Mouse (Mus musculus) forebrain, embryonic 11.5 days (tissue): ENCODE data around the gene Dync2li1. TPM values are rescaled to one million over a fixed set of nuclear protein-coding genes. Genes with fewer than 3 reads are reported as not detected.

Experiments used
- ATAC-seq: fragments of 200-750 bp; cut with Nextera tagmentation; replicated peaks from 2 replicates; pipeline ENCODE4 v1.8.0; 2017; ENCODE audit warnings: moderate TSS enrichment; ENCODE audit not compliant: low FRiP score
- DNase-seq: peaks from one replicate; pipeline ENCODE4 v3.0.0-alpha.2; 2017; ENCODE audit warnings: low spot score
- H3K27ac ChIP-seq: fragments of 300-500 bp; sonication (generic); 2 replicates; pipeline ENCODE4 v1.5.1; 2014; ENCODE audit warnings: low read depth, low read length
- H3K27me3 ChIP-seq: fragments of 300-500 bp; sonication (generic); 2 replicates; pipeline ENCODE4 v1.6.1; 2014; ENCODE audit warnings: mild to moderate bottlenecking, low read length, mixed read lengths; ENCODE audit not compliant: control insufficient read depth, insufficient read depth
- H3K36me3 ChIP-seq: fragments of 300-500 bp; sonication (generic); 2 replicates; pipeline ENCODE4 v1.6.1; 2014; ENCODE audit warnings: mild to moderate bottlenecking, low read length, moderate library complexity, mixed read lengths; ENCODE audit not compliant: control insufficient read depth, insufficient read depth
- H3K4me1 ChIP-seq: fragments of 300-500 bp; sonication (generic); replicated peaks from 2 replicates; pipeline ENCODE4 v1.6.1; 2014; ENCODE audit warnings: low read length, mixed read lengths; ENCODE audit not compliant: control insufficient read depth, insufficient read depth
- H3K4me2 ChIP-seq: fragments of 300-500 bp; sonication (generic); 2 replicates; pipeline ENCODE4 v1.6.1; 2014; ENCODE audit warnings: low read depth, mild to moderate bottlenecking, low read length, moderate library complexity, mixed read lengths; ENCODE audit not compliant: severe bottlenecking
- H3K4me3 ChIP-seq: fragments of 300-500 bp; sonication (generic); 2 replicates; pipeline ENCODE4 v1.5.1; 2014; ENCODE audit warnings: low read depth, low read length
- H3K9ac ChIP-seq: fragments of 300-500 bp; sonication (generic); 2 replicates; pipeline ENCODE4 v1.6.1; 2014; ENCODE audit warnings: low read length
- H3K9me3 ChIP-seq: fragments of 300-500 bp; sonication (generic); 2 replicates; pipeline ENCODE4 v1.6.1; 2016; ENCODE audit warnings: low read length, mixed read lengths; ENCODE audit not compliant: control insufficient read depth
- WGBS: fragments of 180-500 bp; shearing (Covaris S2); extraction: QIAGEN DNeasy Blood & Tissue Kit; methylation state at CpG from one replicate; pipeline ENCODE4 v1.1.7; 2014; 5-methylcytosine and 5-hydroxymethylcytosine counted together
- polyA plus RNA-seq: library from polyadenylated mRNA; unstranded; fragments of >200 nt; fragmentation: Nextera tagmentation; extraction: Ambion mirVana; gene quantifications from 2 replicates; pipeline ENCODE4 v1.2.1, GENCODE M21; 2014

Dync2li1 gene
- polyA plus RNA-seq, result 35.0 and 41.8 TPM in 2 replicates

DNA sequence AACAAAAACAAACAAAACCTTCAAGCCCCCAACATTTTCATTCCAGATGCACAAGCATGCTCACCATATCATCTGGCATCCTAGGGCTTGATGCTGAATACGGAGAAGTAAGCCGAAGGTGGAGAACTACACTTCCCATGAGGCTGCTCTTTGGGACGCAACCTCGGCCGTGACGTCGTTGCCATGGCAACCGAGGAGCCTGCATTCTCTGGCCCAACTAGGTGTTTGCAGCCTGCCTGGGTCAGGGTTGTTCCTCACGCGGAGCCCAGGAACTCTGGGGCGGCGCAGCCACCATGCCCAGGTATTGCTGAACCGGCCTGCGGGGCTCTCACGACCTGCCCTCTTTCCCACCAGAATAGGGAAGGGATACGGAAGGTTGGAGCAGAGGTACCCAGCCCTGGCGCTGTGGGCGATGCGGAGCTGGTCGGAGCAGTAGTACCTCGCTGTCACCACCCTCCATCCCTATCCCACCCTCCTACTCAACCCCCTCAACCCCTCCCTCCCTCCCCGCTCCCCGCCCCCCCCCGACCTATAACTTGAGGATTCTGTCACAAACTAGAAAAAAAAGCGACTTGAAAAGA lies at the start of gene Dync2li1:
TSS of gene Dync2li1 (plus strand) at position 221 of the 581 bp plus-strand sequence.
- ATAC-seq (peak; percentile 98), DNase-seq (peak; percentile 96)
- H3K4me1 ChIP-seq, result 0 out of 2 replicates have a peak, but pooled peaks cover 3% of the 10 kb centered on the region
- H3K9ac ChIP-seq, result peak within 1 kb of the TSS; percentile 71
- peak within 1 kb of the TSS; percentile 66 for H3K4me2 ChIP-seq
- no peaks in the 10 kb centered on the region for H3K36me3 ChIP-seq
- H3K4me3 ChIP-seq, result peak within 1 kb of the TSS; percentile 59
- WGBS, result 1% methylated on average over 25 of the region's 25 CpGs
- H3K9me3 ChIP-seq, result no peaks in the 10 kb centered on the region
- no peak within 1 kb of the TSS for H3K27ac ChIP-seq
- H3K27me3 ChIP-seq, result no peaks in the 10 kb centered on the region

DNA sequence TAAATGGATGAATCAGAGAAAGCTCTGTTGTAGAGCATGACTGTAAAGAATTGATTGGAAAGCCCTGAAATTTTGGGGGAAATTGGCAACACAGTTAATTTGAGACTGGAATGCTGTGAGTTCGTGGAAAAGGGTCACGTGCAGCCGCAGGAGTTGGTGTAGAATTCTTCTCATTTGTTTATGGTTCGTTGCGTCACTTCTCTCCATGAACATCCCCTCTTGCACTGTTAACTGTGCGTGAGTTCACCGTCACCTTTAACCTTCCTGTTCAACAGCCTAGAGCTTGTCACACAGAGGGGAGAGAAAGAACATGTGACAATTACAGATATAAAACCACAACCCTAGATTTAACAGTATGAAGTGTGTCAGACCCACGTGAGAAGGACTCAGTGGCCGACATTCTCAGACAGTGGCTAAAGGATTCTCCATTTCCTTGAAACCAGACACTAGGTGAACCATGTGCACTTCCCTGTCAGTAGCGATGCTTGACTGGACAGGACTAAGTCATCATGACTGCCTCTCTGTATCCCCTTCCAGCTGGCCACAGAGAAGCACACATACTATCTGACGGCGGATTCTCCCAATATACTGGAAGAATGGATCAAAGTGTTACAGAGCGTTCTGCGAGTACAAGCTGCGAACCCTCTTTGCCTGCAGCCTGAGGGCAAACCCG lies 49.5 kb upstream of the Dync2li1 start:
- H3K9me3 ChIP-seq, result no peaks in the 10 kb centered on the region
- no peak overlapping the region for H3K9ac ChIP-seq
- H3K36me3 ChIP-seq, result no peaks in the 10 kb centered on the region
- H3K27me3 ChIP-seq, result no peaks in the 10 kb centered on the region
- H3K4me2 ChIP-seq, result no peak overlapping the region
- DNase-seq (no peak), ATAC-seq (no peak)
- no peak overlapping the region for H3K27ac ChIP-seq
- H3K4me1 ChIP-seq, result no peaks in the 10 kb centered on the region
- H3K4me3 ChIP-seq, result no peak overlapping the region
- WGBS, result 86% methylated on average over 16 of the region's 16 CpGs

DNA sequence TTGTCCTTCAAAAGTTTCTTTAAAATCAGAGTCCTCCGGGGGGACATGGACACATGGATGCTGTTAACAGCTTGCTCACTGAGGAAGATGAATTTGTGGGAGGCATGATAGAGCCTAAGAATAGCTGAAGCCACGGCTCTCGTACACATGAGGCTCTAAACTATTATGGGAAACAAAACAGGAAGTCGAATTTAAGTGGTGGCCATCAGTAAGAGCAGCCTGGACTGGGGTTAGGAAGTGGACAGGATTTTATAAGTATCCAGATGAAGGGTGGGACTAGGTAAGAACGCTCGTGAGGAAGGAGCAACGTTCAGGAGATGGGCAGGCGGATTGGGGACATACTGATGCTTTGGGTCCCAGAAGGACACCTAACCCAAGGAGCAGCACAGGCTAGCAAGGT lies 47.0 kb upstream of the Dync2li1 start:
- DNase-seq (no peak), ATAC-seq (no peak)
- no peaks in the 10 kb centered on the region for H3K9me3 ChIP-seq
- H3K4me2 ChIP-seq, result no peak overlapping the region
- H3K4me3 ChIP-seq, result no peak overlapping the region
- no peaks in the 10 kb centered on the region for H3K4me1 ChIP-seq
- H3K27me3 ChIP-seq, result no peaks in the 10 kb centered on the region
- WGBS, result 91% methylated on average over 8 of the region's 8 CpGs
- H3K9ac ChIP-seq, result no peak overlapping the region
- H3K36me3 ChIP-seq, result no peaks in the 10 kb centered on the region
- H3K27ac ChIP-seq, result no peak overlapping the region

DNA sequence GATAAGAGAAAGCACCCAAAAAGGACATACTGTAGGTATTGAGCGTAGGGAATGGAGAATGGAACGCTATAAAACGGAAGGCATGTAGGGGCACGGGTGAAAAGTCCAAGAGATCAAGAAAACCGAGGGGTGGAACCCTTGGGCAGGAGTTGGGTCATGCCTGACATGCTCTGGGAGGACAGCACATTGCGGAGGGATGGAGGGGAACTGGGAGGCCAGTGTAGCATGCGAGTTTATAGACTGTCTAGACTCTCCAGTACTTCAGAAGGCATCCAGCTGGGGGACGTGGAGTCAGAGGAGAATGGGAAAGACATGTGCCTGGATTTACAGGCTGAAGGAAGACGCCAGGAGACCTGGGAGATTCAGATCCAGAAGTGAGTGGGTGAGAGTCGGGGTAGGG lies 46.5 kb upstream of the Dync2li1 start:
- Histone ChIP-seq H3K9me3 (no peaks in the 10 kb centered on the region), H3K9ac (no peak overlapping the region), H3K4me3 (no peak overlapping the region), H3K27me3 (no peaks in the 10 kb centered on the region), H3K27ac (no peak overlapping the region), H3K4me2 (no peak overlapping the region), H3K4me1 (no peaks in the 10 kb centered on the region), H3K36me3 (no peaks in the 10 kb centered on the region)
- 86% methylated on average over 10 of the region's 10 CpGs for WGBS
- ATAC-seq, result no peak
- no peak for DNase-seq

DNA sequence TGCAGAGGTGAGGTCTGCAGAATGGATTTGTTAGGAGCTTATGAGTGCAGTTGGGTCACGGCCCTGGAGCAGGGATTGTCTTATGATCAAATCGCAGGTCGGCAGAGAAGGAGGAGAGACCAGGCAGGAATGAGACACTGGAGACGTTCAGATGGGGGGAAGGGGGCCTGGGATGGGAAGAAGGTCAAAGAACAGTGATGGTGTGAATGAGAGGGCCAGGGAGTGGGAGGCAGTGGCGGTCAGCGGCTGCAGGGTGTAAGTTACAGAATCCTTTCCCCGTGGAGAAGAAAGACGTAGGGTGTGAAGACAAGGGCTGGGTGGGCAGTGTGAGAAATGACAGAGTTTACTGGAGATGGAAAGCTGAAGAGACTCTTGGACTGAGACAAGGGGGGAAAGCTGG lies 45.5 kb upstream of the Dync2li1 start:
- WGBS, result 65% methylated on average over 8 of the region's 8 CpGs
- H3K27ac ChIP-seq, result no peak overlapping the region

DNA sequence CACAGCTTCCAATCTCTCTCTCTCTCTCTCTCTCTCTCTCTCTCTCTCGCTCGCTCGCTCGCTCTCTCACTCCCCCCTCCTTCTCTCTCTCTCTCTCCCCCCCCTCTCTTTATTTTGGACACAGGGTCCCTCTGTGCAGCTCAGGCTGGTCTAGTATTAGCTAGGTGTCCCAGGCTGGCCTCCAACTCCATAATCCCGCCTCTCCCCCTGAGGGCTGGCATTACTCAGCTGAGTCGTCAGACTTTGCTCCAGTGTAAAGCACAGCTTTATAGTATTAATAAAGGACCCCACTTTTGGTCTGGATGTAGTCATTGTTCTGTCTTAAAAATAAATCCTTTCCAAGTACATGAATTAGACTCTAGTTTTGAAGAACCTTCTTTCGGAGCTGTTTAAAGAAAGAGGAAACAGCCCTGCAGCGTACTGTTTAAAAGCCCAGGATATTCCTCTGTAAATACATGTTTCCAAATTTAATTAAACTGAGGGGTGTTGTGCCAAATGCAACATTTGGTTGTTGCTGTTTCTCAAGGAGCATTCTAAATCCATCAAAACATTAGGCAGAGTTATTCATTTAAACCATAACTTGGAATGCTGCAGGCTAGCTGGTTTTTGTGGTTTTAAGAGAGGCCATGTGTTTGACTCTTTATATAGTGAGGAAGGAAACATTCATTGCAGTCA lies 44.4 kb upstream of the Dync2li1 start:
- ATAC-seq (no peak), DNase-seq (no peak)
- no peaks in the 10 kb centered on the region for H3K27me3 ChIP-seq
- no peak overlapping the region for H3K4me2 ChIP-seq
- 75% methylated on average over 8 of the region's 8 CpGs for WGBS
- no peaks in the 10 kb centered on the region for H3K4me1 ChIP-seq
- H3K9me3 ChIP-seq, result no peaks in the 10 kb centered on the region
- H3K9ac ChIP-seq, result no peak overlapping the region
- H3K36me3 ChIP-seq, result no peaks in the 10 kb centered on the region
- H3K27ac ChIP-seq, result no peak overlapping the region
- no peak overlapping the region for H3K4me3 ChIP-seq

More for the DNA sequence above, 45.5 kb upstream of the Dync2li1 start:
- Histone ChIP-seq H3K9me3 (no peaks in the 10 kb centered on the region), H3K27me3 (no peaks in the 10 kb centered on the region), H3K9ac (no peak overlapping the region; the same call in 1 of the 2 replicates), H3K4me1 (no peaks in the 10 kb centered on the region), H3K4me3 (no peak overlapping the region), H3K4me2 (no peak overlapping the region), H3K36me3 (no peaks in the 10 kb centered on the region)
- DNase-seq, result no peak
- no peak for ATAC-seq

DNA sequence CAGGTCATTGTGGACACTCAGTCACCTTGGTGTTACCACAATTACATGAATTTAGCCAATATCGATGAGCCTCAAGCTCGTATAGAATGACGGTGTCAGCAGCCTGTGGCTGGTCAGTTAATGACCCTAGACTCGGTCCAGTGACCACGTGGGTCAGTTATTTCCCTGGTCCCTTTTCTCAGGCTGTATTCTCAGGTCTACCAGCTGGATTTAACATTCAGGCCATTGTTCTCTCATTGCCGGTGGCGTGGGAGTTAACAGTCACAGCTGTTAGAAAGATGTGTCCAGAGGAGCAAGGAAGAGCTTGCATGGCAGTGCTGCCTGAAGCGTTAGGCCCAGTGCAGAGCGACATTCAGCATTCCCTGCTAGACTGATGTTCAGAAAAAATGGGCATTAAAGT lies 42.2 kb upstream of the Dync2li1 start:
- Histone ChIP-seq H3K9me3 (no peaks in the 10 kb centered on the region), H3K27ac (no peak overlapping the region), H3K9ac (no peak overlapping the region), H3K4me1 (no peaks in the 10 kb centered on the region), H3K4me2 (no peak overlapping the region), H3K27me3 (no peaks in the 10 kb centered on the region), H3K4me3 (no peak overlapping the region), H3K36me3 (no peaks in the 10 kb centered on the region)
- DNase-seq (no peak), ATAC-seq (no peak)
- WGBS, result 81% methylated on average over 9 of the region's 9 CpGs

DNA sequence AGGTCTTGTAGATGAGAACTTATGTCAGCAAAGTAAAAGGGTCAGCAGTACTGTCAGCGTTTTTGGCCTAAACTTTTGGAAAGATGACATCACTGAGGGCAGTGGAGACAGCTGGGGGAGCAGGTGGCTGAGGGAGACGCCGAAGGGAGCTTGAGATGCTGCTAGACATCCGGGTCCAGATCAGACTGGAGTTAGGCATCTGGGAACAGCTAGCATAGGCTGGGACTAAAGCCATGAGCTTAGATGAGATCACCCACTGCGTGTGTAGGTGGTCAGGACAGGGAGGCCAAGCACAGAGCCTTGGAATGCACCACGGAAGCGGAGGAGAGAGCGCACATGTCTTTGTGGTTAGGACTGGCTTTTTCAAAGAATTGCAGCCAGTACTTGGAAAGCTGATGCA lies 41.2 kb upstream of the Dync2li1 start:
- H3K4me1 ChIP-seq, result no peaks in the 10 kb centered on the region
- H3K27me3 ChIP-seq, result no peaks in the 10 kb centered on the region
- no peak overlapping the region for H3K4me2 ChIP-seq
- WGBS, result 79% methylated on average over 8 of the region's 8 CpGs
- no peaks in the 10 kb centered on the region for H3K9me3 ChIP-seq
- no peak for ATAC-seq
- H3K9ac ChIP-seq, result no peak overlapping the region
- no peaks in the 10 kb centered on the region for H3K36me3 ChIP-seq
- no peak for DNase-seq
- no peak overlapping the region for H3K4me3 ChIP-seq
- H3K27ac ChIP-seq, result no peak overlapping the region
